Mouse (Mus musculus): ENCODE data around the gene Gipc1. TPM values are rescaled to one million over a fixed set of nuclear protein-coding genes. Genes with fewer than 3 reads are reported as not detected.
A peak's percentile ranks its signal among the peaks of the same experiment; 100 is the strongest.

Gene Gipc1
- polyA plus RNA-seq, 1 experiment from 2014 or later = 80.4 TPM

DNA sequence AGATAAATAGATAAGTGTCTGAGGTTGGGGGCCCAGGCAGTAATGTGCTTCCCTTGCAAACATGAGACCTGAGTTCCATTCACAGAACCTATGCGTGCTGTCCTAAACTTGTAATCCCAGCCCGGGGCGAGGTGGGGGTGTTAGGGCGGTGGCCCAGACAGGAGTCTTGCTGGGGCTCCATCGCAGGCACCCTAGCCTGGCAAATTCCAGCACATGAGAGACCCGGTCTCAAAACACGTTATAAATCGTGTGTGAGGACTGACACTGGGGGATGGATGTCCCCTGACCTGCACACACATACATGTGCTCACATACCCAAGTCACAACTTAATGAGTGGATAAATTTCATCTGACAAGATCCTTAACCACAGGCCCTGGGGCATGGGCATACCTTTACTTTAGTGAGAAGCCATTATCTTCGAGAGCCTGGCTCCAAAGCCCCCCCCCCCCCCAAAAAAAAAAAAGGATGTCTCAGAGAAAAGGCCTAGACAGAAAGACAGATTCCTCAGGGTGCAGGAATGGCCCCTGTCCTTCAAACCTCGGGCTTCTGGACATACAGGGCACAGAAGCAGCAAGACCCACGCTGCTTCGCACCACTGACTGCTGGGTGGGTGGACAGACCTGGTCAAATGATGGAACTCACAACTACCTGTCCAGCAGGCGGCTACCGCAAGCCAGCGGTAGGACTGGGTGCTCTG lies 30.6 kb upstream of the Gipc1 start:
- Histone ChIP-seq H3K9ac (peak overlapping the region; percentile 74), H3K4me3 (peak overlapping the region; percentile 53), H3K36me3 (no peaks in the 10 kb centered on the region), H3K9me3 (replicated peaks) (no peaks in the 10 kb centered on the region), H3K27me3 (replicated peaks) (no peaks in the 10 kb centered on the region), H3K4me2 (peak overlapping the region; percentile 84), H3K27ac (peak overlapping the region; percentile 73), H3K4me1 (peaks cover 54% of the 10 kb centered on the region)
- no peak for ATAC-seq
- WGBS (ENCODE audit: insufficient replicate concordance) = 56% methylated on average over 15 of the region's 15 CpGs

DNA sequence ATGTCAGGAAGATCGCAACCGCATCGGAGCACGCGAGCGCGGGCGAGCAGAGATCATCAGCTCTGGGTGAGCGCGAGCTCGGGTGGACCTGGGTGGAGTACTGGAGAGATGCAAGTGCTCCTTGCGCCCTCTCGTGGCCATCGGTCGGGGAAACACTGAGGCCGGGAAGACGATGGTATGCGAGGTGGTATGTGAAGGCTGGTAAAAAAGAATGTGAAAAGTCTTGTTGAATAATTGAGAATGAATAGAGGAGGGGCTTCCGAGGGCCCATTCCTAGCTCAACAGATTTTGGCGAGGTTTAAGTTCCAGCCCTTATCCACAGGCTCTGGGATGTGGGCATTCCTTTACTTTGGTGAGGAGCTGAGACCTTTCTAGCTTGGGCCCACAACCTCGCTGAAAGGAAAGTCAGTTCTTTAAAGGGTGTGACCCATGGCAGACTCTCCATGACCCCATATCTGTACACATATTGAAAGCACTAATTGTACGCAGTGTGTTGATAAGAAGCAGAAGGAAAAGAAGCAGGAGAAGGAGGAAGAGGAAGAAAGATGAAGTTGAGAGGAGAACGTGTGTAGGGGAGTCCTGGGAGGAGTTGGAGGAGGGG lies 30.0 kb upstream of the Gipc1 start:
- Histone ChIP-seq H3K4me3 (peak overlapping the region; percentile 53), H3K4me1 (peaks cover 55% of the 10 kb centered on the region), H3K9me3 (replicated peaks) (no peaks in the 10 kb centered on the region), H3K9ac (peak overlapping the region; percentile 74), H3K4me2 (peak overlapping the region; percentile 84), H3K27ac (peak overlapping the region; percentile 73), H3K27me3 (replicated peaks) (no peaks in the 10 kb centered on the region), H3K36me3 (no peaks in the 10 kb centered on the region)
- WGBS (ENCODE audit: insufficient replicate concordance) = 6% methylated on average over 23 of the region's 23 CpGs
- peak; percentile 85 for ATAC-seq

DNA sequence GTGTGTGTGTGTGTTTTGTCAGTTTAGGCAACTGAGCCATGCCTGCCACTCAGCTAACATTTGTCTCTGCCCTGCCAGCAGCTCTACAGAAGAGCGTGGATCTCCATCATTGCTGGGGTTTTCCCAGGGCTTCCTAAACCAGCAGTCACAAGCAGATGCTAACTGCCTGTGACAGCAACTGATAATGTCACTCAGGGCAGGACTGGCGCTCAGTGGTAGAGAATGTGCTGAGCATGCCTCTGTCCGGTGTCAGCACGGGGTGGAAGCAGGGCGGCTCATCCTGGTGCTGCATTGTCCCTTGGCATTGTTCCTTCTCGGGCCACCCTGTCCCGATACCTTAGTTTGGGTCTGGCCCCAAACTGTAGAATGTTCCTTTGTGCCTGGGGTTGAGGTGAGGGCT lies 28.9 kb upstream of the Gipc1 start:
- Histone ChIP-seq H3K4me2 (peak overlapping the region; percentile 84), H3K27me3 (replicated peaks) (no peaks in the 10 kb centered on the region), H3K4me1 (peaks cover 55% of the 10 kb centered on the region), H3K9me3 (replicated peaks) (no peaks in the 10 kb centered on the region), H3K36me3 (no peaks in the 10 kb centered on the region), H3K9ac (peak overlapping the region; percentile 74), H3K4me3 (no peak overlapping the region), H3K27ac (peak overlapping the region; percentile 73)
- peak; percentile 54 for ATAC-seq
- WGBS (ENCODE audit: insufficient replicate concordance) = 50% methylated on average over 7 of the region's 7 CpGs

DNA sequence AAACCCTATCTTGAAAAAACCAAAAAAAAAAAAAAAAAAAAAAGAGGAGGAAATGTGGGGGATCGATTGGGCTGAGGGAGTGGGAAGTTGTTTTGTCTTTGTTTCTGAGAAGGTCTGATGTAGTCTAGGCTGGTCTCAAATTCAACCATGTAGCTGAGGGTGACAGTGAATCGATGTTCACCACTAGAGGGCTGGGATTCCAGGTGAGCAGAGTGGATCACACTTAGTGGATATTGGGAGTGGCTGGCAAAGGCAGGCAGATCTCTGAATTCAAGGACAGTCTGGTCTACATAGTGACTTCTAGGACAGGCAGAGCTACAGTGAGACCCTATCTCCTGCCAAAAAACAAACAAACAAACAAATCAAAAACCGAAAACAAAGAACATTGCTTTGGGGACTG lies 27.7 kb upstream of the Gipc1 start:
- Histone ChIP-seq H3K27ac (0 out of 2 replicates have a peak overlapping the region, but pooled peaks have one; percentile 53), H3K9me3 (replicated peaks) (no peaks in the 10 kb centered on the region), H3K36me3 (no peaks in the 10 kb centered on the region), H3K4me3 (no peak overlapping the region), H3K4me1 (peaks cover 55% of the 10 kb centered on the region), H3K27me3 (replicated peaks) (no peaks in the 10 kb centered on the region), H3K9ac (no peak overlapping the region), H3K4me2 (no peak overlapping the region)
- ATAC-seq = no peak
- 50% methylated on average over 3 of the region's 3 CpGs for WGBS (ENCODE audit: insufficient replicate concordance)

DNA sequence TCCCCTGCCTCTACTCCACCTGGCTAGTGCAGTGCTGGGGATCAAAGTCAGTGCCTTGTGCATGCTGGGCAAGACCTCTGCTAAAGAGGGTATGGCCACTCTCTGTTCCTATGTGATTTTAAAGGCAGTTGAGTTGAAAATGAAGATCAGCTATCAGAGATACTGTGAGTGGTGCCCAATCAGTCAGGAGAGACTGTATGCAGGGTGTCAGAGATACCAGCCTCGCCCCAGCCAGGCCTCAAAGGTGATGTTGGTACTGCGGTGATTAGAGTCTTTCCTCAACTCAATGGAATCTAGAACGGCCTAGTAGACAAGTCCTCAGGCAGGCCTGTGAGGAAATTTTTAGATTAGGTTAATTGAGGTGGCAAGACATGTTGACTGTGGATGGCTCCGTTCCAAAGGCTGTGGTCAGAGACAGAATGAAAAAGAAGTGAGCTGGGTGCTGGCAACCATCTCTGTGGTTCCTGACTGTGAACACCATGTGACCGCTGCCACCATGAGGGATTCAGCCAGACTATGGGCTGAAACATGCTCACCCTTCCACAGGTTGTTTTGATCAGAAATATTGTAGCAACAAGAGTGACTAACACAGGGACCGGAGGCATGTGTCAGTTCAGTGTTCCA lies 26.7 kb upstream of the Gipc1 start:
- Histone ChIP-seq H3K9ac (no peak overlapping the region), H3K4me2 (peak overlapping the region; percentile 27), H3K9me3 (replicated peaks) (no peaks in the 10 kb centered on the region), H3K36me3 (no peaks in the 10 kb centered on the region), H3K4me1 (peaks cover 55% of the 10 kb centered on the region), H3K4me3 (no peak overlapping the region), H3K27me3 (replicated peaks) (no peaks in the 10 kb centered on the region), H3K27ac (peak overlapping the region; percentile 57)
- ATAC-seq = peak; percentile 83
- 58% methylated on average over 6 of the region's 6 CpGs for WGBS (ENCODE audit: insufficient replicate concordance)

DNA sequence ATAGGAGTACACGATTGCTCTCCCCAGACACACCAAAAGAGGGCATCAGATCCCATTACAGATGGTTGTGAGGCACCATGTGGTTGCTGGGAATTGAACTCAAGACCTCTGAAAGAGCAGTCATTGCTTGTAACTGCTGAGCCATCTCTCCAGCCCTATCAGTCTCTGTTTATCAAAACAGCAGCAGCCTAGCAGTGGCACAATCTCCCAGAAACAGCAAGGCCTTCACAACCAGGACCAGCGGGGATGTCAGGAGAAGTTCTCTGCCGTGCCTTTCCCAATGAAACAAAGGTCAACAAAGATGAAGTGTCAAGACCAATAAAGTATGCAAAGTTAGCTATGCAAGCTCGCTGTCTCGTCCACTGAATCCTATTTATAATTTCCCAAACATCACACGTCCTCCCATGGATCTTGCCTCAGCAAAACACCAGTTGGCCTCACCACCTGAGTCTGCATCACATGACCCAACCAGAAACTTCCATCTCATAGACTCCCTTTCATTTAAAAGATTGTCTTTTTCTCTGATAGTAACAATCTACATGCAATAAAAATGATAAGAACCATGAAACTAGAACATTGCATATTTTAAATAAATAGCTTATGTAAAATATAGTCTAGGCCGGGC lies 20.3 kb upstream of the Gipc1 start:
- Histone ChIP-seq H3K27ac (peak overlapping the region; percentile 13), H3K9me3 (replicated peaks) (0 out of 2 replicates have a peak, but pooled peaks cover 4% of the 10 kb centered on the region), H3K4me3 (no peak overlapping the region), H3K27me3 (replicated peaks) (no peaks in the 10 kb centered on the region), H3K9ac (no peak overlapping the region), H3K4me2 (peak overlapping the region; percentile 22; the same call in 1 of the 2 replicates), H3K36me3 (no peaks in the 10 kb centered on the region), H3K4me1 (peaks cover 16% of the 10 kb centered on the region)
- peak; percentile 88 for ATAC-seq
- WGBS (ENCODE audit: insufficient replicate concordance) = 58% methylated on average over 7 of the region's 7 CpGs

DNA sequence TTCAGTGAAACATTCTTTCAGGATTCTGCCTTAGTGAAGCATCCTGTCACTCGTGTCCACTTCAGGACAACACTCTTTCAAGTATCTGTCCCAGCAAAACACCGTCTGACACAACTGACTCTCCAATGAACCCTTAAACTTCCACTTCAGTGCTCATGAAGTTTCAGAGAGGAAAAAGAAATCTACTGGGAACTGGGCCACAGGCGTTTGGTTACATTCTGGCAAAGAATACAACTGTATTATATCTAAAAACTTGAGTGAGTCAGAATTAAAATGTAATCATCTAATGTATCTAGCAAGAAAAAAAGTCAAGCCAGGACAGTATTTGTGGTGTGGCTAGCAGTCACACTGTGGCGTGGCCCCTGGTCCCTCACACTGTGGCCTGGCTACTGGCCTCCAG lies 13.6 kb upstream of the Gipc1 start:
- no peaks in the 10 kb centered on the region for H3K36me3 ChIP-seq
- 57% methylated on average over 4 of the region's 4 CpGs for WGBS (ENCODE audit: insufficient replicate concordance)

DNA sequence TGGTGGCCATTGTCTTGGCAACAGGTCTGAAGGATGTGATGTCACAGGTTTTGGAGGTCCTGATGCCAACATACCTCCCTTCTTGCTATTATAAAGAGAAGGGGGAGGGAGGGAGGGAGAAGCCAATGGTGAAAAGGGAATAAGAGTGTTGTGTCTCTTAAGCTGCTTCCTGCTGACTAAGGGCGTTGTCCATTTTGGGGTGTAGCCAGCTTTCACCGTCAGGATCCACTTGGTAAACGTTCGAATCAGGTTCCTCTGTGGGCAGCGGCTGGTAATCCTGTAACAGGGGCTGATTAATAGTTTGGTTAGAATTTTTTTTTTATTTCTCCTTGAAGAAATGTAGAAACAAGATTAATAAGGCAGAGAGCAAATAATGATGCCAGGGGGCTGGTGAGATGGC lies 12.8 kb upstream of the Gipc1 start:
- H3K4me1 ChIP-seq = no peaks in the 10 kb centered on the region
- H3K36me3 ChIP-seq = no peaks in the 10 kb centered on the region
- 60% methylated on average over 5 of the region's 5 CpGs for WGBS (ENCODE audit: insufficient replicate concordance)

More for the DNA sequence above, 13.6 kb upstream of the Gipc1 start:
- Histone ChIP-seq H3K9me3 (replicated peaks) (0 out of 2 replicates have a peak, but pooled peaks cover 4% of the 10 kb centered on the region), H3K4me1 (no peaks in the 10 kb centered on the region), H3K27ac (no peak overlapping the region), H3K9ac (no peak overlapping the region), H3K27me3 (replicated peaks) (peaks cover 26% of the 10 kb centered on the region), H3K4me3 (no peak overlapping the region), H3K4me2 (no peak overlapping the region)
- no peak for ATAC-seq

DNA sequence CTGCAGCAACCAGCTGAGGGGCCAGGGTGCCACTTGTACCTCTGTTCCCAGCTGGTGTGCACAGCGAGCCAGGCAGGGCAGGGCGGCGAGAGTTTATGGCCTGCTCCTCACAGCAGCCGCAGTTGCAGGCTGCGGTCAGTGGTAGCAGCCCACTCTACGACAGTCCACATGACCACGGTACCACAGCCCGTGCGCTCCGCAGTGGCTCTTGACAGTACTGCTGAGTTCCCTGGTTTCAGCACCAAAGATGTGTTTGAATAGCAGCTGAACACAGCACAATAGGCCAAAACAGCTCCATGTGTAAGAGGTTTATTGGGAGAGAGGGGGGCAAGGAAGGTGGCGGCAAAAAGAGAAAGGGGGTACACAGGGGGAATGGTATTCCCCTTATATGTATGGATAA lies 5.0 kb upstream of the Gipc1 start:
- ATAC-seq = no peak
- H3K27ac ChIP-seq = no peak overlapping the region
- no peaks in the 10 kb centered on the region for H3K36me3 ChIP-seq
- WGBS (ENCODE audit: insufficient replicate concordance) = 88% methylated on average over 11 of the region's 11 CpGs
- H3K9me3 ChIP-seq (replicated peaks) = peaks cover 10% of the 10 kb centered on the region; the same call in 1 of the 2 replicates
- peaks cover 35% of the 10 kb centered on the region for H3K27me3 ChIP-seq (replicated peaks)
- no peak overlapping the region for H3K4me2 ChIP-seq
- no peak overlapping the region for H3K9ac ChIP-seq
- H3K4me1 ChIP-seq = peaks cover 7% of the 10 kb centered on the region
- no peak overlapping the region for H3K4me3 ChIP-seq

More for the DNA sequence above, 12.8 kb upstream of the Gipc1 start:
- Histone ChIP-seq H3K27me3 (replicated peaks) (peaks cover 32% of the 10 kb centered on the region), H3K27ac (no peak overlapping the region), H3K9ac (no peak overlapping the region), H3K4me3 (no peak overlapping the region), H3K4me2 (no peak overlapping the region), H3K9me3 (replicated peaks) (0 out of 2 replicates have a peak, but pooled peaks cover 4% of the 10 kb centered on the region)
- no peak for ATAC-seq

DNA sequence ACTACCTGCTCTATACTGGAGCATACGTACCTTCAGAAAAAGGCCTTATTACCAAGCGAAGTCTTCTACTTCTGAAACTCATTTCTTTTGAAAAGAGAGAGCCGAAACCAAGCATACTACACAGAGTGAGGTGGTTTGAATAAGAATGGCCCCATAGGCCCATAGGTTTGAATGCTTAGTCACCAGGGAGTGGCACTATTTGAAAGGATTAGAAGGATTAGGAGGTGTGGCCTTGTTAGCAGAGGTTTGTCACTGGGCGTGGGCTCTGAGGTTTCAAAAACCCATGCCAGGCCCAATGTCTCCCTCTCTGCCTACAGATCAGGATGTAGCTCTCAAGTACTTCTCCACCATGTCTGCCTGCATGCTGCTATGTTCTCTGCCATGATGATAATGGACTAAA lies 4.4 kb upstream of the Gipc1 start:
- peaks cover 10% of the 10 kb centered on the region; the same call in 1 of the 2 replicates for H3K9me3 ChIP-seq (replicated peaks)
- ATAC-seq = no peak

DNA sequence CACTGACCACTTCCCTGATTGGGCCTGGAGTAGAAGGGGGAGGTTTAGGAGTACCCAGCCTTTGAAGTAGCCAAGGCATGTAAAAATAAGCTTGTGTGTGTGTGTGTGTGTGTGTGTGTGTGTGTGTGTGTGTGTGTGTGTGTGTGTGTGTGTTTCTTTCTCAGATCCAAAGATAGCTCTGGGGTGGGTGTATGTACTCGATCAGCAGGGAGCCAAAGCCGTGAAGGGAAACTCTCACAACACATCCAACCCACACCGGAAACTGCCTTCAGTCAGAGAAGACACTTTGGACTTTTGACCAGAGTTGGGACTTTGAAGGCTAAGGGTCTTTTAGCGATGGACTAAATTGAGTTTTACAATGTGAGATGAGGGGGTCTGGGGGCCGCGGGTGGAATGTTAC lies 2.8 kb upstream of the Gipc1 start:
- WGBS (ENCODE audit: insufficient replicate concordance) = 84% methylated on average over 5 of the region's 6 CpGs
- H3K27me3 ChIP-seq (replicated peaks) = peaks cover 16% of the 10 kb centered on the region; the same call in 1 of the 2 replicates
- H3K36me3 ChIP-seq = no peaks in the 10 kb centered on the region
- peaks cover 24% of the 10 kb centered on the region for H3K4me1 ChIP-seq
- H3K4me2 ChIP-seq = no peak overlapping the region
- H3K4me3 ChIP-seq = no peak overlapping the region
- no peak for ATAC-seq
- no peak overlapping the region for H3K27ac ChIP-seq
- no peak overlapping the region for H3K9ac ChIP-seq
- peaks cover 10% of the 10 kb centered on the region; the same call in 1 of the 2 replicates for H3K9me3 ChIP-seq (replicated peaks)

More for the DNA sequence above, 4.4 kb upstream of the Gipc1 start:
- Histone ChIP-seq H3K9ac (no peak overlapping the region), H3K36me3 (no peaks in the 10 kb centered on the region), H3K4me3 (no peak overlapping the region), H3K27me3 (replicated peaks) (peaks cover 30% of the 10 kb centered on the region), H3K27ac (no peak overlapping the region), H3K4me2 (no peak overlapping the region), H3K4me1 (peaks cover 9% of the 10 kb centered on the region)
- WGBS (ENCODE audit: insufficient replicate concordance) = 87% methylated on average over 4 of the region's 4 CpGs
